Mouse (Mus musculus) urinary bladder, postnatal 4 days (tissue): ENCODE measurements around the gene Atxn7l1.

ENCODE experiments used
- DNase-seq, 2 experiments: peaks; one replicate each; pipeline ENCODE4 v3.0.0; 2021 to 2022; ENCODE audit warnings: low spot score in 2 of 2

Atxn7l1 gene

GRCm38 (mm10) chr12:33360729-33361128, 213.2 kb downstream of the Atxn7l1 start:
- DNase-seq: no peak

DNA sequence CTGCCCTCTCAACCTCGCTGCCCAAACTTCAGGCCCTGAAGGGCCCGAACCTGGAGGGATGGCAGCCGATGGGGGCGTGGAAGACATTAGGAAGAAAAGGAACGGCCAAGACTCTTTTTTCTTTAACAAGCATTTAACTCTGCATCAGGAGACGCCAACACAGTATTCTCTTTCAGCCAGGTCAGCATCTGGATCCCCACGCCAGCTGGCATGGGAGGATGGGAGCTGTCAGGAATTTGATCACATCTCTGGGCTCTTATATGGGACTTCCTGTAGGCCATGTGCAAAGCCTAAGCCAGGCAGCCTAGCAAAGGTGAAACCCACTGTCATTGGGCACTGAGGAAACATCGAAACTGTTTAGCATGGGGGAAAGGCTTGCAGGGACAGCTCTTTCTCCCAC, 217.0 kb downstream of the Atxn7l1 start:
- DNase-seq: no peak

GRCm38 (mm10) chr12:33365133-33365532, 217.6 kb downstream of the Atxn7l1 start:
- DNase-seq: no peak

- DNase-seq: no peak
Measured at GRCm38 (mm10) chr12:33369555-33369954, 222.1 kb downstream of the Atxn7l1 start.

GRCm38 (mm10) chr12:33379624-33380445, 232.3 kb downstream of the Atxn7l1 start:
- DNase-seq: peak; percentile 37 to 73

DNA sequence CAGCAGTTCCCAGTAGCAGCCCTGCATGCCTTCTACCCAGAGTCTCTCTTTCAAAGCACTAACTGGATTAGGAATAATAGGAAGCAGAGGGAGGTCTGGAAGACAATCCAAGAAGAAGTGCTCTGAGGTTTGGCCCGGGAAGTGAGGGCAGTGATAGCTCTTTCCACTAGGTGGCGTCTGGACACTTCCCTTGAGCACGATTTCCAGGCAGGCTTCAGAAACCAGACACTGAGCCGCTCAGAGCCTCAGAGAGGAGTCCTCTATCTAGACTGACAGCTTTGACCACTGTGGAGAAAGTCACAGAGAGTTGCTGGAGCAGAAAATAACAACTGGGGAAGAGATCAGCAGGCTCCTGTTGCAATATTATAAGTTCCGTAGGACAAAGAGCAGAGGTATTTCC, 241.3 kb downstream of the Atxn7l1 start:
- DNase-seq: peak; percentile 42 to 65

DNA sequence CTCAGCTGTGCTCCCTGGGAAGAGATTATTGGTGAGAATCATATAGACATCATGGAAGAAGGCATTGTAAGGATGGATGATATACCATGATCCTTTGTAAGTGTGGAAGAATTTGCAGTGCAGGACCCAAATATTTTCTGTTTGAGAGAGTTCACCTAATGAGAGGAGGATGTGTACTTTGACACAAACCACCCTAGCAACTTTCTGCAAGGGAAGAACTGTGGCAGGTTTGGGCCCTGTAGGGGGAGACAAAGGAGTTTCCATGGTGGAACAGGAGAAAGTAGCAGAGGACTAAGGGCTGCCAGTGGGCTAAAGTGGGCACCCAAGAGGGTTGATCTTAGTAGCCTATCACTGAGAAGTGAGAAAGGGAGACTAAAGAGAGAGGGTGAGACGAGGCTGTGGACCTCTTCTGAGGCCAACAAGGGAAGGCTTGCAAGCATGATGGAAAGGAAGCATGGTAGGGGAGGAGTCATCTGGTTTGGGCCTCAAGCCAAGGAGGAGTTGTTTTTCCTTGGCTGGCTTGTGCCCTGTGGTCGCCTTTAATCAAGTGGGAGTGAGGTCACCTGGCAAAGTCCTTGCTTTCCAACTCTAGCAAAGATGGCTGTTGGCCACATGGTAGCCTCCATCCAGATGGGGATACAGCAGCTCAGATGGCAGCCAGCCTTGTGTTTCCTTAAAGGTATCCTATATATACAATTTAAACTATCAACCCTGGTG, 243.5 kb downstream of the Atxn7l1 start:
- DNase-seq: no peak

DNA sequence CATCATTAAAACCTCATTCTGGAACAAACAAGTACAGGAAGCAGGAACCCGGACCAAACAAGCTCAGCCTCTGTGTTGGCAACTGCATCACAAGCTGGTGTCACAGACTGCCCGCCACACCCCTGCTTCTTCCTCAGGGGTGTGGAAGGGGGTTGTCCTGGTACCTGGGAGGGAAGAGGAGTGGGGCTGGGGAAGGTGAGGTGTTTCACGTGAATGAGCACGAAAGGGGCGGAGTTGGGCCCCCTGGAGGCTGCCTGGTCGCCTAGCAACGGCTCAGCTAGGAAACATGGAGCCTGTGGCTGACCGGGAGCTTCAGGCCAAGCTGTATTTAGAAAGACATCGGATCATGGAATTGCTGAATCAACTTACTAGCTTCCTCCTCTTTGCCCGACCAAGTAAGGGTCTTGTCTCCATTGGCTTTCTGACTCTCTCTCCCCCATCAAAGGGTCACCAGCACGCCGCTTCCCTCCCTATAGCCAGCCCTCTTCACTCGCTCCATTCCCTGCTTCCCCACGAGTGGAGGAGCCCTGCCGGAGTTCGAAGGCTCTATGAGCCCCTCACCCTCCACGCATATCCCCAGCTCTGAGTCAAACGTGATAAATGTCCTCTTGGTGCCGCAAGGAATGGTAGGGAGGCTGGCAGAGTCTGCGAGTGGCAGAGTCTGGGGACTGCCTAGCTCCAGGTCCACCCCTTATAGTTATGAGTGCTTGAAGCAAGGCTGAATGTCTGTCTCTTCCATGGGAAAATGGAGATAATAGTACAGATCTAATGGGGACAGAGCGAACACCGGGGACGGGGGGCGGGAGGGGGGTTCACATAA, 247.5 kb downstream of the Atxn7l1 start, which contains the start of gene Efcab10:
Gene Efcab10 (plus strand): TSS at position 51 of the 820 bp plus-strand sequence.
- DNase-seq: peak in 1 of 2 experiments; percentile 58

DNA sequence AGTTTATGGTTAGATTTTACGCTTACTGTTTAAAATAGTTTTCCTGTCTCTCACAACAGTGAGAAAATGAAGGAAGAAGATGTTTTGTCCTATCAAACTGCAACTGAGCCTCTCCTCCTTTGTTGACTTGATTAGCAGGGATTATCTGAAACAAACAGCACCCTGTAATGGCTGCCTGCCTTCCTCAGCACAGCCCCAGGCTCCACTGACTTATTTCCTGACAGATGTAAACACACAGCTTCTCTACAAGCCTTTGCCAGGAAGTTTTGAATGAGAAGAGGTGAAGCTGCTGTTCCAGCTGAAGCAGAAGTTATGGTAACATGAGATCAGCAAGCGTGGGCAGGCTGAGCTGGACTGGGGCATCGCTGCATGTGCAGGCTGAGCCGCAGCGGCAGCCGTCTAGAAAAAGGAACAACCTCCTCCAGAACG, 255.8 kb downstream of the Atxn7l1 start:
- no peak for DNase-seq

GRCm38 (mm10) chr12:33404996-33405395, 257.5 kb downstream of the Atxn7l1 start:
- no peak for DNase-seq

DNA sequence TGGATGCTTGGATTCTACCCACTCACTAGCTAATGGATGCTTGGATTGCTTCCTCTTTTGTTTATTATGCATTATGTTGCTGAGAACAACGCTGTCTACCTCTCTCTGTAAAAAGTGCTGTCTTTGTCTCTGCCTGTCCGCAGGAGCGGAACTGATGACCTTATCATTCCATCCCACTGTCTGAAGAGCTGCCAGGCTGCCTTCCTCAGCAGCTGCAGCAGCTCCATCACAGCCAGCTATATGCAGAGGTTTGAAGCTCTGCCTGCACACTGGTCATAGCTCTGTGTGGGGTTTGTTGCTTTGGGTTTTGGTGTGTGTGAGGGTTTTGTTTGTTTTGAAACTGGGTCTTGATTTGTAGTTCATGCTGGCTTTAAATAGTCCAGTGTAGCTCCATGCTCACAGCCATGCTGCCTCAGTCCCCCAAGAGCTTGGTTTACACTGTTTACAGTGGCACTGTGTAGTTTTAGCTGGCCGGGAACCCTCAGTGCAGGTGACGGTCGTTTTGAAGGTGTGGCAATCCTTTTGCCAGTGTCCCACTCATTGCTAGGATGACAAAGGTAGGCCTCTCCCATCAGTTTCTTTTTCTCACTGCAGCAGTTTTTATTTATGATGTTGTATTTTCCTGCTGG, 258.0 kb downstream of the Atxn7l1 start:
- no peak for DNase-seq

DNA sequence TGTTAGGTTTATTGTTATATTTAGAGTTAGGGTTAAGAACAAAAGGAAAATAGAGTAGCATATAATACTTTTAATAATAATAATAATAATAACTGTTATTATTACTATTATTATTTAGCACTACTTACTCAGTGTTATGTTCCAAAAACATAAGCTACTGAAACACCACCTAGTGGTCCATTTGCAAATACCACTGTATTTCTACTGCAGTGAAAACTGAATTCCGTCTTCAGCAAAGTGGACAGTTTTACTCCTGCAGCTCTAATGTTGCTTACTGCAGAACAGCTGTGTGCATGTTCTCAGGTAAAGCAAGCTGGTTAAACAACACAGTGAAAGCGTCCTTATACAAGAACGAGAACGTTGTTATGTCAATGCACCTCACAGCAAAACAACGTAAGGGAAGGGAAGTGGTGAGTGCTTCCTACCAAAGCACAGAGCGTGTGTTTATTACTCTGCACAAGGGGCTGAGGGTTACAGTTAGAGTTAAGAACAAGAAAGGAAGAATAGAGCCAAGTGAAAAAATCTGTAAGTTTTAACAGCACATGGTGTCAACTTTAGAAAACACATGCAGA, 264.2 kb downstream of the Atxn7l1 start:
- no peak for DNase-seq
